Mouse (Mus musculus): ENCODE measurements around the gene Gm37240.

- TF ChIP-seq CTCF (IDR thresholded peaks at IDR 0.05; ENCODE audit: low read depth, low read length) (0 out of 2 replicates have a peak, but pooled peaks have one; percentile 12), GATA1 (IDR thresholded peaks at IDR 0.05; ENCODE audit: borderline replicate concordance, low read length) (no peak), TAL1 (conservative IDR thresholded peaks at IDR 0.05; ENCODE audit: low read depth, low read length) (no peak)
Observed at GRCm38 (mm10) chr3:85618885-85619284, 268.4 kb downstream of the Gm37240 start.
